Mouse (Mus musculus) lung, embryonic 14.5 days (tissue): ENCODE measurements around the gene Fbxw4. TPM values are rescaled to one million over a fixed set of nuclear protein-coding genes. Genes with fewer than 3 reads are reported as not detected.

Source experiments
- ATAC-seq: fragments of 200-750 bp; cut with Nextera tagmentation; 2 replicates; pipeline ENCODE4 v1.8.0; 2017; ENCODE audit warnings: mild to moderate bottlenecking, moderate TSS enrichment, moderate library complexity; ENCODE audit not compliant: insufficient read depth
- DNase-seq: peaks from one replicate; pipeline ENCODE4 v3.0.0-alpha.2; 2015
- H3K27ac ChIP-seq: fragments of 300-500 bp; sonication (generic); 2 replicates; pipeline ENCODE4 v1.5.1; 2014; ENCODE audit warnings: low read depth, mild to moderate bottlenecking, moderate library complexity
- H3K27me3 ChIP-seq: fragments of 300-500 bp; sonication (generic); 2 replicates; pipeline ENCODE4 v1.6.1; 2014; ENCODE audit warnings: low read length, control low read depth; ENCODE audit not compliant: insufficient read depth
- H3K36me3 ChIP-seq: fragments of 300-500 bp; sonication (generic); 2 replicates; pipeline ENCODE4 v1.6.1; 2014; ENCODE audit warnings: control low read depth; ENCODE audit not compliant: insufficient read depth
- H3K4me1 ChIP-seq: fragments of 300-500 bp; sonication (generic); 2 replicates; pipeline ENCODE4 v1.6.1; 2014; ENCODE audit warnings: antibody characterized with exemption, control low read depth; ENCODE audit not compliant: insufficient read depth
- H3K4me2 ChIP-seq: fragments of 300-500 bp; sonication (generic); 2 replicates; pipeline ENCODE4 v1.6.1; 2014; ENCODE audit warnings: mild to moderate bottlenecking
- H3K4me3 ChIP-seq: fragments of 300-500 bp; sonication (generic); 2 replicates; pipeline ENCODE4 v1.5.1; 2014; ENCODE audit warnings: low read depth, low read length
- H3K9ac ChIP-seq: fragments of 300-500 bp; sonication (generic); 2 replicates; pipeline ENCODE4 v1.6.1; 2014
- H3K9me3 ChIP-seq: fragments of 300-500 bp; sonication (generic); 2 replicates; pipeline ENCODE4 v1.6.1; 2016; ENCODE audit warnings: low read depth, low read length, control low read depth
- CTCF ChIP-seq: IDR thresholded peaks from 2 replicates; pipeline ENCODE4 v1.5.1; 2016; ENCODE audit warnings: antibody characterized with exemption, low read depth
- WGBS: fragments of 180-500 bp; shearing (Covaris S2); extraction: QIAGEN DNeasy Blood & Tissue Kit; methylation state at CpG from one replicate; pipeline ENCODE4 v1.1.7; 2014; 5-methylcytosine and 5-hydroxymethylcytosine counted together
- polyA plus RNA-seq: library from polyadenylated mRNA; unstranded; fragments of >200 nt; fragmentation: Nextera tagmentation; extraction: Ambion mirVana; gene quantifications from 2 replicates; pipeline ENCODE4 v1.2.1, GENCODE M21; 2014

The Fbxw4 gene
- polyA plus RNA-seq, 1 experiment from 2014 or later, result 7.5 TPM

- no peaks in the 10 kb centered on the region for H3K4me1 ChIP-seq
- H3K27ac ChIP-seq, result no peak overlapping the region
- H3K4me3 ChIP-seq, result no peak overlapping the region
- no peak overlapping the region for H3K4me2 ChIP-seq
- no peak for TF ChIP-seq CTCF
- H3K36me3 ChIP-seq, result no peaks in the 10 kb centered on the region
- H3K9me3 ChIP-seq, result no peaks in the 10 kb centered on the region
- ATAC-seq (no peak), DNase-seq (no peak)
- WGBS, result 88% methylated on average over 4 of the region's 4 CpGs
- H3K9ac ChIP-seq, result no peak overlapping the region
- H3K27me3 ChIP-seq, result no peaks in the 10 kb centered on the region; the same call in 1 of the 2 replicates
These were observed 8.9 kb upstream of the Fbxw4 start for GRCm38 (mm10) chr19:45668986-45669385.

DNA sequence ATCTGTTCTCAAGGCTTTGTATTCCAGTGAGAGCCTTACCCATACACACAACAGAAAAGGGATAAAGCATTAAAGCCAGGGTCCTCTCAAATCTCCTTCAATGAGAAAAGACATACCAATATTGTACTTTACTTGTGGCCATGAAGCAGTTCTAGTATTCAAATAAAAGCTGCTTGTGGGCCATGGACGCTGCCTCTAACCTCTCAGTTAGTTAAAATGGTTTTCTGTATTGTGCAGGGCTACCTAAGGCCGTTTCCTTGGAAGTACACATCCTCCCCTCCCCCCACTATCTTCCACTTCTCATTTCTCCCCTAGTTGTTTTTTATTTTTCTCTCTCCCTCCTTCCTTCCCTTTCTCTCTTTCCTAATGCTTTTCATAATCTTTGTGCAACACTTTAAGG is 3.7 kb upstream of the Fbxw4 start:
- Histone ChIP-seq H3K4me1 (no peaks in the 10 kb centered on the region; the same call in 1 of the 2 replicates), H3K9me3 (no peaks in the 10 kb centered on the region), H3K27me3 (no peaks in the 10 kb centered on the region), H3K36me3 (no peaks in the 10 kb centered on the region), H3K27ac (no peak overlapping the region), H3K4me3 (no peak overlapping the region), H3K4me2 (no peak overlapping the region), H3K9ac (no peak overlapping the region)
- TF ChIP-seq CTCF, result no peak
- DNase-seq (no peak), ATAC-seq (no peak)
- WGBS, result 60% methylated on average over 2 of the region's 2 CpGs

DNA sequence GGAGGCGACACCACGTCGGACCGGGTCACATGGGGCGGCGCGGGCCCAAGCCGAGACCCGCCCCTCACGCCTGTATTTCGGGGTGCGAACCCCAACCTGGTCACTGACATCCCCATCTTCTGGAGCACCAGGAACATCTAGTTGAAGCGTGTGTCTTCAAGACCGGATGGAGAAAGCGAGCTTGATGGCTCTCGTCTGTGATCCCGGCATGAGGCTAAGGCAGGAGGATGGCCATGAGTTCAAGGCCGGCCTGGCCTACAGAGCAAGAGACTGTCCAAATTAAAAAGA is 335 bp upstream of the Fbxw4 start:
- peak overlapping the region; percentile 92 for H3K4me3 ChIP-seq
- no peaks in the 10 kb centered on the region for H3K27me3 ChIP-seq
- WGBS, result 16% methylated on average over 18 of the region's 18 CpGs
- H3K9ac ChIP-seq, result peak overlapping the region; percentile 98
- H3K27ac ChIP-seq, result peak overlapping the region; percentile 97
- no peaks in the 10 kb centered on the region for H3K9me3 ChIP-seq
- ATAC-seq, result no peak
- H3K4me2 ChIP-seq, result peak overlapping the region; percentile 72
- no peak for TF ChIP-seq CTCF
- H3K36me3 ChIP-seq, result no peaks in the 10 kb centered on the region
- peaks cover 7% of the 10 kb centered on the region; the same call in 1 of the 2 replicates for H3K4me1 ChIP-seq
- no peak for DNase-seq

- peak overlapping the region; percentile 92 for H3K4me3 ChIP-seq
- peak overlapping the region; percentile 72 for H3K4me2 ChIP-seq
- no peaks in the 10 kb centered on the region for H3K27me3 ChIP-seq
- H3K27ac ChIP-seq, result peak overlapping the region; percentile 97
- ATAC-seq (no peak), DNase-seq (peak; percentile 72)
- H3K9ac ChIP-seq, result peak overlapping the region; percentile 98
- H3K36me3 ChIP-seq, result no peaks in the 10 kb centered on the region
- TF ChIP-seq CTCF, result no peak
- H3K9me3 ChIP-seq, result no peaks in the 10 kb centered on the region
- 1% methylated on average over 18 of the region's 18 CpGs for WGBS
- H3K4me1 ChIP-seq, result peaks cover 7% of the 10 kb centered on the region; the same call in 1 of the 2 replicates
These were observed 793 bp downstream of the Fbxw4 start for GRCm38 (mm10) chr19:45659301-45659737.

DNA sequence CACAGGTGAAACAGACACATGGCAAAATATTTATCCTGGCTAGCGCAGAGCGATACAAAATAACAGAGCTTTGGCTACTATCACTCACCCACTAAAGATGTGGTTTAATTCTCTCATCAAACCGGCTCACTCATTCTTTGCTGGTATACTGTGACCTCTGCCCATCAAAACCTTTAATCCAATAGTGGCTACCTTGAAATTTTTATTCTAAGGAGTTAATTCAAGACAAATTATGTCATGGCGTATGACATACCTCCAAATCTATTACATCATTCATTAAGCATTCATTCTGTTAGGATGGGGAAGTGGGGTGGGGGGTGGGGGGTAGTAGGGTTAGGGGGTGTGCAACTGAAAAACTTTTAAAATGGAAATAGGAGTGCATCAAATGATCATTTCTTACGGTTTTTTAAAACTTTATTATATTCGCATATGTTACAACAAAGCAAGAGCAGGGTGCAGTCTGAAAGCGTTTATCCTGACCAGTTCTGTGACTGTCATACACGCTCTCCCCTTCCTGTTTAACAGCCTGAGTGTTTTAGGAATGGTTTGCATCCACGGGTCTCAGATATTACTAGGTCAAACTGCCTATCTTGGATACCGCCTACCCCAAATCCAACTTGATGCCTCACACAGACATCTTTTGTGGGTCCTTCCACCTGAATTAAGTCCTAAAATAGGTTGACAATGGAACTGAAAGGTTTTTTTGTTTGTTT is 1.4 kb downstream of the Fbxw4 start:
- H3K4me2 ChIP-seq, result peak overlapping the region; percentile 72
- ATAC-seq (no peak), DNase-seq (peak; percentile 13)
- no peaks in the 10 kb centered on the region for H3K36me3 ChIP-seq
- no peak for TF ChIP-seq CTCF
- WGBS, result 50% methylated on average over 10 of the region's 10 CpGs
- no peaks in the 10 kb centered on the region for H3K9me3 ChIP-seq
- H3K27me3 ChIP-seq, result no peaks in the 10 kb centered on the region
- peak overlapping the region; percentile 98; the same call in 1 of the 2 replicates for H3K9ac ChIP-seq
- peak overlapping the region; percentile 97; the same call in 1 of the 2 replicates for H3K27ac ChIP-seq
- H3K4me1 ChIP-seq, result peaks cover 7% of the 10 kb centered on the region; the same call in 1 of the 2 replicates
- H3K4me3 ChIP-seq, result peak overlapping the region; percentile 92

- 0 out of 2 replicates have a peak overlapping the region, but pooled peaks have one; percentile 23 for H3K4me2 ChIP-seq
- H3K4me1 ChIP-seq, result peaks cover 7% of the 10 kb centered on the region
- no peak for ATAC-seq
- H3K27me3 ChIP-seq, result no peaks in the 10 kb centered on the region
- H3K36me3 ChIP-seq, result no peaks in the 10 kb centered on the region
- H3K27ac ChIP-seq, result no peak overlapping the region
- no peak for TF ChIP-seq CTCF
- no peak overlapping the region for H3K4me3 ChIP-seq
- no peaks in the 10 kb centered on the region for H3K9me3 ChIP-seq
- WGBS, result 42% methylated on average over 1 of the region's 1 CpGs
- no peak for DNase-seq
- no peak overlapping the region for H3K9ac ChIP-seq
These were observed 2.3 kb downstream of the Fbxw4 start for GRCm38 (mm10) chr19:45657828-45658227.

DNA sequence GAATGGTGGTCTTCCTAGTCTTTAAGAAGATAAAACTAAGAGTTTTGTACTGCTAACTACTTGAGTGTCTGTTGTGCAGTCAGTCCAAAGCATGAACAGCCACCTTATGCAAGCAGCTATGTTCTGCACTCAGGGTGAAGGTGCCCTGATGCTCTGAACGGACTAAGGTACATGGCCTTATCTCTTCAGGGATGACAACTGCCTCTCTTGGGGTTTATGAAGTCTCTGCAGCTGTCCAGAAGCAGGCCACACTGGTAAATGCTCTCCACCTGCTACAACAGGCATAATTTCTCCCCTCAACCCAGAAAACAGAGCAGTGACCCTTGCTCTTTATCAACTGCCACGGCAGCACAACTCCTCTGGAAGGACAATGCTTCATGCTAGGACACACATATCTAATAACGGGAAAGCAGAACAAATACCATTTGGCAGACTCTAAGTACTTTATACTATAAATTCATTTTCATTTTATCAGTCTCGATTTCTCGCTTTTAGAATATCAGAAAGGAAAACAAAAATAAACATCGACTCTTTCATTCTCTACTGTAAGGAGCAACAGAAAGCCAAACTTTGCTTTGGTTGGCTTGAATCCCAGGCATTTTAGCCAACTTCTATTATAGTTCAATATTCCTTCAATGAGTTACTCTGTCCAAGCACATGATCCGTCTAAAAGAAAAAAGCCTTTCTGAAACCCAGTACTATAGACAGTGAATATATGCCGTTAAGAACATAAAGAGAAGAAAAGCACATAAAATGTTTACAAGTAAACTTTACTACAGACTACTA is 3.1 kb downstream of the Fbxw4 start:
- Histone ChIP-seq H3K9ac (no peak overlapping the region), H3K9me3 (no peaks in the 10 kb centered on the region), H3K4me1 (peaks cover 10% of the 10 kb centered on the region), H3K36me3 (no peaks in the 10 kb centered on the region), H3K4me3 (no peak overlapping the region), H3K27me3 (no peaks in the 10 kb centered on the region), H3K4me2 (peak overlapping the region; percentile 2; the same call in 1 of the 2 replicates), H3K27ac (no peak overlapping the region)
- 36% methylated on average over 8 of the region's 8 CpGs for WGBS
- no peak for TF ChIP-seq CTCF
- no peak for ATAC-seq
- DNase-seq, result peak; percentile 46
